Mouse (Mus musculus) urinary bladder, postnatal 14 days (tissue): ENCODE data around the gene Ms4a4c.
"Not testable (repeated sequence)": the region's sequence is repeated elsewhere in the genome, so short reads cannot be mapped to it uniquely, and the experiment has no call there.

ENCODE experiments used
- DNase-seq: peaks from one replicate; pipeline ENCODE4 v3.0.0; 2021; ENCODE audit warnings: low spot score

The Ms4a4c gene

DNA sequence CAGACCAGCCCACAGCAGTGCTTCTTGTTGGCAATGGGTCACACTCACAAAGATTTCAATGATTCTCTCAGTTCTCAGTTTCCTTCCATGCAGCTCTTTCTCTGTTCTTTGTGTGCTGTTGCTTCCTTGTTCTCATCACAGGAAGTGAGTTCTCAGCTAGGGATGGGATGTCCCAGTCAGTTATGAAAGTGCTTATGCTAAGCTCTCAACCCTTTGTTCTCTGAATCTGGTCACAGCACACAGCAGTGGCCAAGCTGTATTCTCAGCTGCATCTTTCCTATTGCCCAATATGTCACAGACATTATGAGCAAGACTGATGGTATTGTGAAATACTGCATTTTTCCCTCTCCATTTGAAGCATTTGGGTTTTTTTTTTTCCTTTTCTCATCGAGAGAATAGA, 60.2 kb downstream of the Ms4a4c start:
- not testable (repeated sequence) for DNase-seq

DNA sequence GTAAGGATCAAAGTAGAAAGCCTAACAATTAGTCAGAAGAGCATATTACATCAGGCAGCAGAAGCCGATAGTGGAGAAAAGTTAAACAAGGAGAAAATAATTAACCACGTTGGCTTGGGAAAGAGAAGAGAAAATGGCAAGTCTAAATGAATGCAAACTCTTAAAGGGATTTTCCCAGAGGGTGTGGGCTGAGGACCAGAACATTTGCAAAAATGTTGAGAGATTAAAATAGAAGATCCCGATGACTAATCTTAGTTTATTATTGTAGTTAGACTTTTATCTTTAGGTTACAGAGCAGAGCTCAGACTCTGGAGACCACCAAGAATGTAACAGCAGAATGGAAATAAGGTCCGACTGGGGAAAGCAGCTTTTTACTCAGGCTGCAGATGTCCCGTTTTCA, 61.9 kb downstream of the Ms4a4c start:
- no peak for DNase-seq

DNA sequence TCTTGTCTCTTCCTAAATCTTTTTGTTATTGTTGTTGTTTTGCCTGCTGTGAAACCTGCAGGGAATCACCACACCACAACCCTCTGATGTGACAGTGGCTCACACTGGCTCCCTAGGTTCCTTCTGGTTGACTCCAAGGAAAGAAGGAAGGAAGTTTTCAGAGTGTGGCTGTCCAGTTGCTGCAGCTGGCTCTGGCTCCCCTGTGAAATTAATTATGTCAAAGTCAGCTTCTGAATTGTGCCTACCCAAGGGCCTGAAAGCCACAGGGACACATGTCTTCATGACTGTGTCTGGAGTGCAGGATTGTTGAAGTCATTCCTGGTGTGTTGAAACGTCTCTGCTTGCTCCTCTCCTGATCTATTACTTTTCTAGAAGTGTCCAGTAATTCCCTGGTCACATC, 63.8 kb downstream of the Ms4a4c start:
- DNase-seq, result not testable (repeated sequence)

- DNase-seq, result not testable (repeated sequence)
Observed at GRCm38 (mm10) chr19:11469215-11469614, 64.6 kb downstream of the Ms4a4c start, which contains the start of gene Ms4a6c. TSS of gene Ms4a6c (plus strand) at chr19:11469366.
